Mouse (Mus musculus) c-Kit-negative CD71-positive TER-119-positive erythroid progenitor cells, embryonic 14.5 days (primary cell): ENCODE measurements around the gene Gm15517.
"Not testable (repeated sequence)": the region's sequence is repeated elsewhere in the genome, so short reads cannot be mapped to it uniquely, and the experiment has no call there.

Experiments
- DNase-seq: peaks from one replicate; pipeline ENCODE4 v3.0.0-alpha.2; 2013; ENCODE audit warnings: low read depth, low spot score

The Gm15517 gene

GRCm38 (mm10) chr7:44261147-44261546 lies at the start of gene Gm15517:
TSS of gene Gm15517 (plus strand) at chr7:44261447.
- no peak for DNase-seq

- no peak for DNase-seq
Measured at GRCm38 (mm10) chr7:44215645-44216044, 45.6 kb upstream of the Gm15517 start, which contains the start of gene Klk1b5. TSS of gene Klk1b5 (plus strand) at chr7:44215945.

GRCm38 (mm10) chr7:44221601-44222000 lies 39.6 kb upstream of the Gm15517 start:
- not testable (repeated sequence) for DNase-seq

- not testable (repeated sequence) for DNase-seq
Measured at GRCm38 (mm10) chr7:44222335-44222734, 38.9 kb upstream of the Gm15517 start.

GRCm38 (mm10) chr7:44225076-44225475 lies 36.2 kb upstream of the Gm15517 start, which contains the start of gene Klk1:
TSS of gene Klk1 (plus strand) at chr7:44225360.
- DNase-seq = no peak

- no peak for DNase-seq
Measured at GRCm38 (mm10) chr7:44235909-44236308, 25.3 kb upstream of the Gm15517 start, which contains the start of gene Gm36864. TSS of gene Gm36864 (plus strand) at chr7:44236177.

- no peak for DNase-seq
Measured at GRCm38 (mm10) chr7:44239913-44240312, 21.3 kb upstream of the Gm15517 start.

- no peak for DNase-seq
Measured at GRCm38 (mm10) chr7:44240712-44241111, 20.5 kb upstream of the Gm15517 start.

- DNase-seq = no peak
Measured at GRCm38 (mm10) chr7:44241163-44241562, 20.1 kb upstream of the Gm15517 start.

GRCm38 (mm10) chr7:44244080-44244479 lies 17.2 kb upstream of the Gm15517 start:
- DNase-seq = no peak

GRCm38 (mm10) chr7:44246055-44246983 lies 14.9 kb upstream of the Gm15517 start, which contains the start of the genes 1700028J19Rik and 2410002F23Rik:
TSS of gene 1700028J19Rik (minus strand) at chr7:44246695.
TSS of gene 2410002F23Rik (plus strand) at chr7:44246722.
- DNase-seq = peak; percentile 82

- no peak for DNase-seq
Measured at GRCm38 (mm10) chr7:44246984-44247470, 14.2 kb upstream of the Gm15517 start.

- no peak for DNase-seq
Measured at GRCm38 (mm10) chr7:44247971-44248370, 13.3 kb upstream of the Gm15517 start.

- DNase-seq = no peak
Measured at GRCm38 (mm10) chr7:44249248-44249647, 12.0 kb upstream of the Gm15517 start.

- DNase-seq = not testable (repeated sequence)
Measured at GRCm38 (mm10) chr7:44250732-44251275, 10.4 kb upstream of the Gm15517 start.

- DNase-seq = no peak
Measured at GRCm38 (mm10) chr7:44253023-44253616, 8.1 kb upstream of the Gm15517 start.

GRCm38 (mm10) chr7:44254930-44255329 lies 6.3 kb upstream of the Gm15517 start:
- DNase-seq = no peak

- DNase-seq = no peak
Measured at GRCm38 (mm10) chr7:44257278-44257677, 4.0 kb upstream of the Gm15517 start, which contains the start of gene Acp4. TSS of gene Acp4 (minus strand) at chr7:44257378.

GRCm38 (mm10) chr7:44260410-44260809 lies 837 bp upstream of the Gm15517 start:
- no peak for DNase-seq

- DNase-seq = peak; percentile 77
Measured at GRCm38 (mm10) chr7:44262791-44263643, 1.8 kb downstream of the Gm15517 start.

GRCm38 (mm10) chr7:44268117-44268516 lies 6.9 kb downstream of the Gm15517 start:
- no peak for DNase-seq
